Mouse (Mus musculus): ENCODE measurements at regions not wholly inside any gene's neighbourhood (a gene's known extent, or its start where the extent isn't known, plus 50 kb on each side); places are given as distances from the start of the nearest gene placed in this dataset.
A peak's percentile ranks its signal among the peaks of the same experiment; 100 is the strongest.
"Not testable (repeated sequence)": the region's sequence is repeated elsewhere in the genome, so short reads cannot be mapped to it uniquely, and the experiment has no call there.

- no peak for DNase-seq (ENCODE audit: low spot score in 2 of 2)
Observed at GRCm38 (mm10) chr9:41447902-41448301, 286.4 kb upstream of the Ubash3b start.

- DNase-seq (ENCODE audit: low spot score in 2 of 2), result peak; percentile 51 to 70
Observed at GRCm38 (mm10) chr9:41447211-41447875, 285.8 kb upstream of the Ubash3b start.

DNA sequence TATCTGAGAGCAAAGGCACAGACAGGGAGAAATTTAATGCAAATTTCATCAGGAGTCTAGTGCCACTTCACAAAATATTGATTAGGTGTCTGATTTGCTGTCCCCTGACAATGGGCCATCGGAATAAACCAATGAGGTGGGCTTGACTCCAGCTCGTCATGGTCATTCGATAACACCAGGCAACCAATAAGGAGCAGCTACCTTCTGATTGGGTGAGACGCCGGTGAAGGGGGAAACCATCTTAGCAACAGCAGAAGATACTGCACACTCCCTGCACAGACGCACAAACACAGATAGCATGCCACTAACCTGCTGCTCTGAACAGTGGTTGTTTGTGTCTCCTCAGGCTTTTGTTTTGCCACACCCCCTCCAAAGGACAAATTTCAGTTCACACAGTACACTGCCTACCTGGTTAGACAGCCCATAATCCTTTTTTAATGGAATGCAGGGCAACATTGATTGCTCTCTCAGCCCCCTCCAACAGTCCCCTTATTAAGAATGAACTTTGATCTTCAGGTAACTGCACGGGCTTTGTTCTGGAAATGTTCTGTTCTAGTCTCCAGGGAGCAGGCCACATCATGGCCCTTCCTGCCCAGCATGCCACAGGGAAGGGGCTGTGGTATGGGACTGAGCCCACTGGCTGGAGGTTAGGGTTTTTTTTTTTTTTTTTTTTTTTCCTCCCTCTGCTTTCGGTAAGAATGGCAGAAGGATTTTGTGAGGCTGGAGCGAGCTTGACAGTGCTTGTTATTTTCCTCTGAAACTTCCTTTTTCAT is 285.1 kb upstream of the Ubash3b start:
- DNase-seq (ENCODE audit: low spot score in 2 of 2), result peak; percentile 70 to 81

DNA sequence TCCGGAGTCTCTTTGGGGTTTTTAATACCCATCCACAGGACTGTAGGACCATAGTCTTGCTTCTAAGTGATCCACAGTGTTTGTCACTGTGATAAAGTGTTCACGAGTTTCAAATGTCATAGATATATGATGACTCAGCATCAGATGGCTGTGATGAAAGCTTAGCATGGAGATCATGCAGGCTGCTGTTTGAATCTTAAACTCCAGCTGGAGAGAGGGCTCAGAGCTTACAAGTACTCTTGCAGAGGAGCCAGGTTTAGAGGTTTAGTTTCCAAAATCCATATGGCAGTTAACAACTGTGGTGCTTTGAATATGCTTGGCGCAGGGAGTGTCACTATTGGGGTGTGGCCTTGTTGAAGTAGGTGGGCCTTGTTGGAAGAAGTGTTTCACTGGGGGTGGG is 280.9 kb upstream of the Ubash3b start:
- DNase-seq (ENCODE audit: low spot score in 2 of 2), result peak in 1 of 2 experiments; percentile 23

DNA sequence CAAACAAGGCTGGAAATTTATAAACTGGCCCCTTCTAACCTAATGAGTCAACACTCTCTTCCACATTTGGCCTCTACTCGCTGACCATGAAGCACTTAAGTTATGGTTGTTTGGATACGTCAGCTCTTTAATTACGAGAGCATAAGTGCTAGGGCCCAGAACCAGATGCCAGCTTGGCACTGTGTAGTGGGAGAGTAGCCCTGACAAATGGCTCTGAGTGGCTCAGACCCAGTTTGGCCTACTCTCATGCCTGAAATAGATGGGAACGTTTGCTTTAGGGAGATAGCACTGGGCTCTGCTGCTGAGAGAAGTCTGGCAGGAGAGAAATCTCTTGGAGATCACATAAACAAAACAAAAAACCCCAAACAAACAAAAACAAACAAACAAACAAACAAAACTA is 278.5 kb upstream of the Ubash3b start:
- DNase-seq (ENCODE audit: low spot score in 2 of 2), result peak in 1 of 2 experiments; percentile 49

GRCm38 (mm10) chr9:41438141-41438540 is 276.6 kb upstream of the Ubash3b start:
- no peak for DNase-seq (ENCODE audit: low spot score in 2 of 2)

GRCm38 (mm10) chr9:41430391-41431343 is 269.2 kb upstream of the Ubash3b start:
- no peak for DNase-seq (ENCODE audit: low spot score in 2 of 2)

- no peak for DNase-seq (ENCODE audit: low spot score in 2 of 2)
Observed at GRCm38 (mm10) chr9:41429711-41430390, 268.4 kb upstream of the Ubash3b start.

DNA sequence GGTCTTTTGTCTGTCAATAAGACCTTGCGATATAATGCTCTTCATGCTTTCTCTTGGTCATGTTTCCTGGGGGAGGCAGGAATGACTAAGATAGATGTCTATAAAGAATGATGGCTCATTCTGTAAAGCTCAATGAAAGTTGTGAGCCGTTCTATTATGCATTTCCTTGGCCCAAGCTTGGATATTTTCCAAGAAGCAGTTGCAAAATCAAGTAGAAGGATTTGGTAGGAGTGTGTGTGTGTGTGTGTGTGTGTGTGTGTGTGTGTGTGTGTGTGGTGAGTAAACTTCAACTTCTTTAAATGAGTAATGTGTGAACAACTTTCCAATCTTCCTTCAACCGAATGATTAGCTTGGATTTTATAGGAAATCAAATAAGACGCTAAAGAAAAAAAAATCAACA is 267.7 kb upstream of the Ubash3b start:
- DNase-seq (ENCODE audit: low spot score in 2 of 2), result no peak

DNA sequence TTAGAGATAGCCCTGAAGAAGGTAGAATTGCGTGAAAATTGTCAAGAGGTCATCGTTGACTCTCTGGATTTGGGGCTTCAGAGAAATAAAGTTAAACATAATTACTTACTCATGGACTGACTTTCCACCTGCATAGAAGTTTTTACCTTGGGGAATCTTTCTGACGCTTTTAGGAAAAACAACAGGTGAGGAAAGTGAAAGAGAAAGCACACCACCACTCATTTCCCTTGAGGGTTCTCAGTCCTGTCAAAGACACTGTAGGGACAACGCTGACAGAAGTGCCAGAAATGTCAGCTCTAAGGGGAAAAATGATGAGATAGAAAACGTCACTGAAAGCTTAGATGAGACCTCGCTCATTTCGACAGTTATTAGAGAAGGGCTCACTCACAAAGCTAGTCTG is 265.2 kb upstream of the Ubash3b start:
- no peak for DNase-seq (ENCODE audit: low spot score in 2 of 2)

GRCm38 (mm10) chr9:41425225-41425624 is 263.7 kb upstream of the Ubash3b start:
- DNase-seq (ENCODE audit: low spot score in 2 of 2), result no peak

DNA sequence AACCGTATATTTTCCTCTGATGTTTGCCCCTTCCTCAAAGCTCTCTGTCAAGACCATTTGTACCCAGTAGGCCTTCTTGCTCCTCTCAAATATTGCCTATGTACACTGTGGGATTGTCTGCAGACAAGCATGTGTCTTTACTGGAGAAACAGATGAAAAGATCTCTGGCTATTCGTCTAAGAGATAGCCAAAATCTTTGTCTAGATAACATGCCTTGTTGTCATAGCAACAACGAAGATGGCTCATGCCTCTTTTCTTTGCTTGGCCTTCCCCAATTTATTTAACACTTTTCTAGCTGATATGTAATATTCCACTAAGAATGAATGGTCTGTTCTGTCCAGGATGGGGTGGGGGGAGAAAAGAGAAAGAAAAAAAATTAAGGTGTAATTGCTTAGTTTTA is 252.3 kb upstream of the Ubash3b start:
- no peak for DNase-seq (ENCODE audit: low spot score in 2 of 2)

- DNase-seq (ENCODE audit: low spot score in 2 of 2), result not testable (repeated sequence)
Observed at GRCm38 (mm10) chr9:41413091-41413490, 251.6 kb upstream of the Ubash3b start.

GRCm38 (mm10) chr9:41412174-41412757 is 250.8 kb upstream of the Ubash3b start:
- DNase-seq (ENCODE audit: low spot score in 2 of 2), result no peak

GRCm38 (mm10) chr9:41408301-41408700 is 246.8 kb upstream of the Ubash3b start:
- no peak for DNase-seq (ENCODE audit: low spot score in 2 of 2)

- no peak for DNase-seq (ENCODE audit: low spot score in 2 of 2)
Observed at GRCm38 (mm10) chr9:41407078-41407477, 245.6 kb upstream of the Ubash3b start.

DNA sequence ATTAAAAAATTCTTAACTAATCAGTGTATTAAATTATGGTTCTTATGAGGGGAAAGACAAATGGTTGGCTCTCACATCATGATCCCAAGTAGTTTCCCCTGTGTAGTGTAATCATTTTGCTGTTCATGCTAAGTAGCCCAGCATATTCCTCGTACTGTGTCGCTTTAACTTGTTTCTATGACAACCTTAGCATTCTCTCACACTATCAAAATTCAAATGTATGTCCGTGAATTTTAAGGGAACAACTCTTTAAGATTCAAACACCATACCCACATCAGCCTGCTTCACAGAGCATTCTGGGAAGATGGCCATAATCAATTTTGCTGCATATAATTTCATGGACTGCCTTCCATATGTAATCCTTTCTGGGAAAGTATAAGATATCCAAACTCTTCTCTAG is 241.4 kb upstream of the Ubash3b start:
- no peak for DNase-seq (ENCODE audit: low spot score in 2 of 2)

DNA sequence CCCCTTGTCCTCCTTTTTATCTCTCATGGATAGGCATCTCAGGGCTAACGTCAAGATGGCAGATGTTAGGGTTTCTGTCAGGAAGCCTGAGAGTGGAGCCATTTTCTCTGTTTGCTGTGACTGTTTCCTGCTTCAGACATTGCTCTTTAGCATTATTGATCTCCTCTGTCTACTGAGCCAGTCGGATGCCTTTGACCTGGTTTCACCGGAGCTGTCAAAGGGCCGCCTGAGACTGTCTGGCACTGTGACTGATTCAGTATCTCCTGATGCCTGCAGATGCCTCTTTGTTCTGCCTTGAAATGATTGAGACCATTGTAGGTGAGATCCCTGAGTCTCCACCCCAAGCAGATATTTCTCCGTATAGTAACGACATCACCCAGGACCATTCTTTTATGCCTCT is 239.5 kb upstream of the Ubash3b start:
- DNase-seq (ENCODE audit: low spot score in 2 of 2), result no peak

DNA sequence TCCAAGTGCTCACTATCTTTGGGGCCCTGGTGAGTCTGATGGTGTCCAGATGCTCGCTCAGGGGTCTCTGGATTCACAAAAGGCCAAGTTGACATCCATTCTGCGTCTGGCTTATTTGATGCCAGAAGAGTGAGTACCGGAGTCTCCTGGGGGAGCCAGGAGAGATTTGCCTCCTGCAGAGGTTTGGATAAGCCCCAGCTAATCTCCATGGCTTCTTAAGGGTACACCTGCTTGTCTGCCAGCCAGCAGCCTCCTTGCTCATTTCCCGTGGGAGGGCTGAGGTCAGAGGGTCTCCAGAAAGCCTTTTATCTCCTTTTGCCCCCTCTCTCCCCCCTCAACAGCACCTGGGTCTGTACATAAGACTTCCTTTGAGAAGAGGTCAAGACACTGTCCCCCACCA is 234.0 kb upstream of the Ubash3b start:
- no peak for DNase-seq (ENCODE audit: low spot score in 2 of 2)

- DNase-seq (ENCODE audit: low spot score in 2 of 2), result peak; percentile 42 to 70
Observed at GRCm38 (mm10) chr9:41391591-41392320, 230.3 kb upstream of the Ubash3b start.

DNA sequence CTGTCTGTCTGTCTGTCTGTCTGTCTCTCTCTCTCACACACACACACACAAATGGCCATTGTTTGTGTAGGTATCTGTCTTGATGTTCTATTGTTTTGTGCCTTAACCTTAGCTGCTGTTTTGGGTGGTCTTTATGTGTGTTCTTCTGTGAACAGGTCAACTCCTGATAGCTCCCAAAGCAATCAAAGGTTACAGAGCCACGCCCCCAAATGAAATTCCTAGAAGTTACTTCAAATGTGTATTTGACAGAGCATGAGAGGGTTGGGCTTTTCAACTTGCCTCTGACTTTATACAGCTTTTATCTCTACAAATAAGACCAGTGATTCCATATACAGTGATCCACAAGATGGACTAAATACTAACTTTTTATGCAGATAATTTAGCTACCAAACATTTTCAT is 217.8 kb upstream of the Ubash3b start:
- no peak for DNase-seq (ENCODE audit: low spot score in 2 of 2)

Data from left cerebral cortex, adult 9 months (tissue).